Mouse (Mus musculus) heart, postnatal 36 days (tissue): ENCODE results near the gene Akap12. TPM values are rescaled to one million over a fixed set of nuclear protein-coding genes. Genes with fewer than 3 reads are reported as not detected.

Source experiments
- DNase-seq, 2 experiments: peaks; one replicate each; pipeline ENCODE4 v3.0.0; 2021 to 2022
- intact Hi-C: fragments of 180-260 bp; cut with DNase I; formaldehyde crosslinking; loops from one replicate; pipeline ENCODE4 v1.15.1; 2025
- total RNA-seq, 2 experiments: library from RNA; stranded (reverse); gene quantifications; 2 replicates each; pipeline ENCODE4 v1.2.3; 2021

Gene Akap12
- total RNA-seq, 2 experiments from 2014 or later = 21.8 to 26.0 TPM

DNA sequence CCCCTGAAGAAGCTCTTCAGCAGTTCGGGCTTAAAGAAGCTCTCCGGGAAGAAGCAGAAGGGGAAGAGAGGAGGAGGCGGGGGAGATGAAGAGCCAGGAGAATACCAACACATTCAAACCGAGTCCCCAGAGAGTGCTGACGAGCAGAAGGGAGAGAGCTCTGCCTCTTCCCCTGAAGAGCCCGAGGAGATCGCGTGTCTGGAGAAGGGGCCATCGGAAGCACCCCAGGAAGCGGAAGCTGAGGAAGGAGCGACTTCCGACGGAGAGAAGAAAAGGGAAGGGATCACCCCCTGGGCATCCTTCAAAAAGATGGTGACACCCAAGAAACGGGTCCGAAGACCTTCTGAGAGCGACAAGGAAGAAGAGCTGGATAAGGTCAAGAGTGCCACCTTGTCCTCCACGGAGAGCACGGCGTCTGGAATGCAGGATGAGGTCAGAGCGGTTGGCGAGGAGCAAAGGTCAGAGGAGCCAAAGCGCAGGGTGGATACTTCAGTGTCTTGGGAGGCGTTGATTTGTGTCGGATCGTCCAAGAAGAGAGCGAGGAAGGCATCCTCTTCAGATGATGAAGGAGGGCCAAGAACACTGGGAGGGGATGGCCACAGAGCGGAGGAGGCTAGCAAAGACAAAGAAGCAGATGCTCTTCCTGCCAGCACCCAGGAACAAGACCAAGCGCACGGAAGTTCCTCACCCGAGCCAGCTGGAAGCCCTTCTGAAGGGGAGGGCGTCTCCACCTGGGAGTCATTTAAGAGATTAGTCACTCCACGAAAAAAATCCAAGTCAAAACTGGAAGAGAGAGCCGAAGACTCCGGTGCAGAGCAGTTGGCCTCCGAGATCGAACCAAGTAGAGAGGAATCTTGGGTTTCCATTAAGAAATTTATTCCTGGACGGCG, 88.4 kb downstream of the Akap12 start:
- intact Hi-C loops = no loop called here
- no peak for DNase-seq

DNA sequence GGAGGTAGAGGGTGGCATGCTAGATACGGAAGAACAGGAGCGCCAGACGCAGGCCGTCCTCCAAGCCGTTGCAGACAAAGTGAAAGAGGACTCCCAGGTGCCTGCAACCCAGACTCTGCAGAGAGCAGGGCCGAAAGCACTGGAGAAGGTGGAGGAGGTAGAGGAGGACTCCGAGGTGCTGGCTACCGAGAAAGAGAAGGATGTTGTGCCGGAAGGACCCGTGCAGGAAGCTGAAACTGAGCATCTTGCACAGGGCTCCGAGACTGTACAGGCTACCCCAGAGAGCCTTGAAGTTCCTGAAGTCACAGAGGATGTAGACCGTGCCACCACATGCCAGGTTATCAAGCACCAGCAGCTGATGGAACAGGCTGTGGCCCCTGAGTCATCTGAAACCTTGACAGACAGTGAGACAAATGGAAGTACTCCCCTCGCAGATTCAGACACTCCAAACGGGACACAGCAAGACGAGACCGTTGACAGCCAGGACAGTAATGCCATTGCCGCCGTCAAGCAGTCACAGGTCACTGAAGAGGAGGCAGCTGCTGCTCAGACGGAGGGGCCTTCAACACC, 89.8 kb downstream of the Akap12 start:
- DNase-seq = no peak
- intact Hi-C loops = no loop called here

DNA sequence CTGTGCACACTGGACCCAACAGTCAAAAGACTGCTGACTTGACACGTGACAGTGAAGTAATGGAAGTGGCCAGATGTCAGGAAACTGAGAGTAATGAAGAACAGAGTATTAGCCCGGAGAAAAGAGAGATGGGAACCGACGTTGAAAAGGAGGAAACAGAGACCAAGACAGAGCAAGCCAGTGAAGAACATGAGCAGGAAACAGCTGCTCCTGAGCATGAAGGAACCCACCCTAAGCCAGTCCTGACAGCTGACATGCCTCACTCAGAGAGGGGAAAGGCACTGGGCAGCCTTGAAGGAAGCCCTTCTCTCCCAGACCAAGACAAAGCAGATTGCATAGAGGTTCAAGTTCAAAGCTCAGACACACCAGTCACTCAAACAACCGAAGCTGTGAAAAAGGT, 90.5 kb downstream of the Akap12 start:
- no peak for DNase-seq

GRCm38 (mm10) chr10:4357435-4357834, 91.3 kb downstream of the Akap12 start:
- no peak for DNase-seq
- intact Hi-C loops = no loop called here

More for the DNA sequence above, 90.5 kb downstream of the Akap12 start:
- intact Hi-C loops = no loop called here

GRCm38 (mm10) chr10:4364618-4365017, 98.4 kb downstream of the Akap12 start:
- DNase-seq = no peak
- intact Hi-C loops = no loop called here

DNA sequence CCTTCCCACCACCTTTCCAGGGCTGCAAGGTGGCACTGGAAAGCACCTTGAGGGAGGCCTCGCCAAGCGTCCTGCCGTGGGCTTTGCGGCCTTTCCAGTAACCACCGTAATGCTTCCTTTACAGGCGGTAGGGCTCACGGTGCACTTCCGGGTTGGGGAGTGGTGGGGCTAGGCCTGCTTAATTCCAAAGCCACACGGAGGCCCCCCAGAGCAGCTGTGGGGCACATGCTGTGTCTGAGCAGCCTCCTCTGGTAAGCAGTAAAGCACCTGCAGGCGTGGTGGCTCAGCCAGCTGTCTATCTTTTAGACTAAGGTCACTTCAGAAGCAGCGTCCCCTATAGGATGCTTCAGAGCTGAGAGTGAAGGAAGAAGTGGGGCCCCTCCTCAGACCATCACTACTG, 103.9 kb downstream of the Akap12 start:
- intact Hi-C loops = loop anchor here (10.0 kb wide), 1 partner anchor 835 kb away; no protein-coding TSS in a partner anchor
- no peak for DNase-seq

DNA sequence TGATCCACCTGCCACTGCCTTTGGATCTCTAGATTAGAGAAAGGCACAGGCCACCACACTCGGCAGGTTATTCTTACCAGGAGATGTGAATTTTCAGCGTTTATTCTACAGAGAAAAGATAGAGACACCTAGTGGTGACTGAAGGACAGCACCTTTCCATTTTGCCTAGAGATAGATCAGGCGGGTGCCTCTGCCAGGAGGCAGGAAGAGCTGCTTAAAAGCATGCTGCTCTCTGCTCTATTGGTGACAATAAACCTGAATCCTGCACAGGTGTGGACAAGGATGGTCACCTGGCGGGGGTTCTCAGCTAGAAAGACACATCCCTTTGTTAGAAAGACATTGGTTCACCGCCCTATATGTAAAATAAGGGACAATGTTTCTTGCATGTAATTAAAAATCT, 105.8 kb downstream of the Akap12 start:
- no peak for DNase-seq
- intact Hi-C loops = loop anchor here (1.0 to 10.0 kb wide), 2 partner anchors 376 to 837 kb away; no protein-coding TSS in a partner anchor

GRCm38 (mm10) chr10:4373558-4373957, 107.4 kb downstream of the Akap12 start:
- DNase-seq = no peak
- intact Hi-C loops = loop anchor here (10.0 kb wide), 1 partner anchor 839 kb away; no protein-coding TSS in a partner anchor

DNA sequence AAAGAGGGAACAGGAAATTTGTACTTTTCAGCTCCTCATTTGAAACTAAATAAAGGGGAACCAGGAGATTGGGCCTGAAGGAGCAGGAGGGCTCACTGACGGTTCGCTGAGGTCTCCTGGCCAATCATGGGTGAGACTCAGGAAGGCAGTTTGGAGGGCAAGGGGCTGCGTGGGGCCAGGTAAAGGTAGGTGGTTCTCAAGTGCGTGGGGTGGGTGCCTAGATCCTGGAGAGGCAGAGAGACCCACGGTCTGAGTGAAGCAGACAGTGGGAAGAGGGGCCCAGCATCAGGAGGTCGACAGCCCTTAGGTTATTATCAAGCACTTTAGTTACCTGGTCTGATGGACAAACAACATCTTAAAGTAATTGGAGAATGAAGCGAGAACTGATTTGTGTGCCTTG, 108.1 kb downstream of the Akap12 start:
- DNase-seq = no peak
- intact Hi-C loops = loop anchor here (10.0 kb wide), 1 partner anchor 839 kb away; no protein-coding TSS in a partner anchor

DNA sequence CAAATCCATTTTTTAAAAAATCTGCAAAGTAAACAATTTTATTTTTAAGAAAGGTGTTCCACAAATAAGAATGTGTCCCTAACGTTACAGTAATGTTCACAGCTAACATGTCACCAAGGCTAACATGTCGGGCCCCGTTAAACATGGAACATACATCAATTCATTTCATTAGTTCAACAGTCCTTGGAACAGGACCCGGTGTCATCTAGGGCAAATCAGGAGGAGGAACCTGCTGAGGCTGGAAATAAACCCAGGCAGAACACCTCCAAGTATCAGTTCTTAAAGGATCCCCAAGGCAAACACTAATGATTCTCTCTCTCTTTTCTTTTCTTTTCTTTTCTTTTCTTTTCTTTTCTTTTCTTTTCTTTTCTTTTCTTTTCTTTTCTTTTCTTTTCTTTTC, 108.6 kb downstream of the Akap12 start:
- intact Hi-C loops = loop anchor here (10.0 kb wide), 1 partner anchor 840 kb away; no protein-coding TSS in a partner anchor
- no peak for DNase-seq

DNA sequence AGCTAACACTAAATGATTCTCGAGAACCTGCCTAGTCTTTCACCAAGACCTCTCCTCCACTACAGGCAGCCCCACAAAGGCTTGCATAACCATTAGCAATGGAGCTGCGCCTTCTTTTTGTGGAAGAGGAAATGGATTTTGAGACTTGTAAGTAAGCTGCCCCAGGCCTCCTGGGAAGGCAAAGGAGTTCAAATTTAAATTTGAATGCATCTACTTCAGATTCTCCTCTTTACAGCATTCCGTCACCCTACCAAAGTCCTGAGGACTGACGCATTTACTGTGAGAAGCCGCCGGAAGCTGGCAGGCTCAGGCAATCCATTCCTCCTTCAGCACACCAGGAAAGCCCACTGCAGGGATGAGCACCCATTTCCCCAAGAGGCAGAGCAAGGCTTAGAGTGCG, 109.1 kb downstream of the Akap12 start:
- no peak for DNase-seq
- intact Hi-C loops = loop anchor here (10.0 kb wide), 1 partner anchor 840 kb away; no protein-coding TSS in a partner anchor

DNA sequence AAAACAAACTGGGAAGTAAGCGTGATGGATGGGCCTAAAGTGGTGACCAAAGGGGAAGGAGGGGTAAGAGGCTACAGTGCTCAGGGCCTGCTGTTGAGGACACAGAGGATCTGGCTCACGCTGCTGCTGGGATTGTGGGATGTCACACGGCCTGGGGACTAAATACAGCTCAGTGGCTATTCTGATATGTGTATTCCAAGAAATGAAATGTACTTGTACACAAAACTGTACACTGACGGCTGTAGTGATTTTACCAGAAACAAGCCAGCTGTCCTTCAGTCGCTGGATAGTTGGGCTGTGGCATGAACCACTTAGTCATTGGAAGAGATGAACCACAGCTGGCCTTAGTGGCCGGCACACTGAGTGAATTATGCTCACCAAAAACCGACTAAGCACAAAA, 110.3 kb downstream of the Akap12 start:
- intact Hi-C loops = loop anchor here (10.0 kb wide), 1 partner anchor 842 kb away; no protein-coding TSS in a partner anchor

DNA sequence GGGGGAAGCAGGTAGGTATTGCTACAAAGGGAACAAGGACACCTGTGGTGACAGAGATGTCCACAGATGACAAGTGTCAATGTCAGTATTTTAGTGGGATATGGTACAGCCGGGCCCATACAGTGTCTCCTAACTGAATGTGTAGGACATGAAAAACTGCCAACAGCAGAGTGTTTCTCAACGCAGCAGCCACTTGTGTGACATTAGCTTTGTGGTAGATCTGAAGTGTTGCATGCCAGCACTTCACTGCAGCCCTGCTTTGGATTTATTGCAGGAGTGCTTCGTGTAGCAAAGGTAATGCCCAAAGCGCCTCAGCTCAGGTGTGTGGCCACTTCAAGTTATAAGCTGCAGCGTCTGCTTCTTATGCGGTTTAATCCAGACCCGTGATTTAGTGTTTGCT, 110.8 kb downstream of the Akap12 start:
- intact Hi-C loops = loop anchor here (10.0 kb wide), 1 partner anchor 842 kb away; no protein-coding TSS in a partner anchor
- no peak for DNase-seq

More for the DNA sequence above, 110.3 kb downstream of the Akap12 start:
- DNase-seq = peak in 1 of 2 experiments; percentile 27

DNA sequence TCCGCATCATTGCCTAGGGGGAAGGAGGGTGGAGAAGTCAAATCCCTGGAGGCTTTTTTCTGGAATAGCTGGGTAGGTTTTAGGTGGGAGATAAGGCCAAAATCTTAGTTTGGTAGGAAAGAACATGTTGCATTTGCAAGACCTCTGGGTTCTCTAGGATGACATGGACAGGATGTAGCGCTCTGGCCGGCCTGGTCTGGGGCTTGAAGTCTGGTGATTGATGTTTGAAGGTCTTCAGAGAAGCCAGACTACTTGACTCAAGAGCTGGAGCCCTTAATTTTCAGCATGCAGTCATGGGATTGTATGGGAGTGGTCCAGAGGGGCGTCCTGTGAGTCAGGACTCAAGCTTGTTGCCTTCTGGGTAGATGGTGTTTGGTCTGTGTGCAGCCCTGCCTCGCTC, 114.6 kb downstream of the Akap12 start:
- no peak for DNase-seq
- intact Hi-C loops = no loop called here

DNA sequence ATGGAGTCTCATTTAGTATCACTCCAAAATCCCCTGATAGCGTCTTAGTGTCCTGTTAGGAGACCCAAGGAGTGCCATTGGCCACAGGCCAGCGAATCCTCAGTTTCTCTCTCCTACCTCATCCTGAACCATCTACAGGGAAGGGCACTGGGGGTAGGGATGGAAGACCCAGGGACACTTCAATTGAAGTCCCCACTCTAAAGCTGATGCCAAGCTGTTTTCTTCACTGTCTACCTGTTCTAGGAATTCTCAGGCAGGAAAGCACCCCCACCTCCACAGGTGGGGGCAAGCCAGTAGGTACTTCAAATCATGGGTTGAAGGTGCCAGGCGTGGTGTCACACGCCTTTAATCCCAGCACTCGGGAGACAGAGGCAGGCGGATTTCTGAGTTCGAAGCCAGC, 118.1 kb downstream of the Akap12 start:
- no peak for DNase-seq
- intact Hi-C loops = no loop called here

GRCm38 (mm10) chr10:4386609-4387591, 120.7 kb downstream of the Akap12 start:
- DNase-seq = peak; percentile 93
- intact Hi-C loops = no loop called here

DNA sequence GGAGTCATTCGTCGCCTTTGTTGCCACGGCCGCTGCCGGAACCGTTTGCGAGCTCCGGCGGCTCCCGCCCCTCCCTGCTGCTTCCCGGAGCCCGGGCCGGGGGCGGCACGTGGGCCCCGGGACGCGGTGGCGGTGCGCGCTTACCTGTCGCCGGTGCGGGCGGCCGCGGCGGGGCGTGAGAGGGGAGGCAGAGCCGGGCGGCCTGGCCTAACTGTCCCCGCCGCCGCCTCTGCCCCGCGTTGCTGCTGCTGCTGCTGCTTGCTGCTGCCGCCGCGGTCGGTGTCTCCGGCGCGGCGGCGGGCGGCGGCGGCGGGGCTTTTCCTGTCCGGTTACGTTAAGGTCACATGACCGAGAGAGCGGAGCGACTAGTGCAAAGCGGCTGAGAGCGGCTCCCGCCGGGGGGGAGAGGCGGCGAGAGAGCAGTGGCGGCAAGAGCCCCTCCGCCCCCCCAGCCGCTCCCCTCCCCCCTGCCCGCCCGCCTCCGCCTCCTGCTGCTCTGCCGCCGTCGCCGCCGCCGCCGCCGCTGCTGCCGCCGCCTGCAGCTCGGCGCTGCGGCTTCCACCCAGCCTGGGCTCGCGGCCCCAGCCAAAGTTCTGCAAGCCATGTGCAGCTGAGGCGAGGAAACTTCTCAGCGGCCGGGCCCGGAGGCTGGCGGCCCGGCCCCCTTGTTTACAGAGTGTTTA, 121.7 kb downstream of the Akap12 start, which contains the start of gene Zbtb2:
TSS of gene Zbtb2 (minus strand) at position 408 of the 683 bp plus-strand sequence.
- peak; percentile 64 to 70 for DNase-seq
- intact Hi-C loops = no loop called here

DNA sequence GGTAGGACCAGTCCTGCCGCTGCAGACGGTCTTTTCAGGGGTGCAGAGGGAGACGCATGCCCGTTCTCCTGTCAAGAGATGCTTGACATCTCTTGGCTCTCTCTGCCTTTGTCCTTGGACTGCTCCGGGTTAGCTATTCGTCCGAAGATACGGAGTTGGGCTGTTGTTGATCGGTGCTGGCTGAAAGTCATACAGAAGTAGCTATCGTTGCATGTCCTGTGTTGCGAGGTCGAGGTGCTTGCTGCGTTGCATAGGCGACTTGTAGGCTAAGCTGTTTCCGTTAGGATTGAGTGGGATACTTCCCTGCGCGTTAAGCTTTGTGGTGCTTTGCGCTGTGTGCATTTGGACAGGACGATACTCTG, 122.2 kb downstream of the Akap12 start:
- intact Hi-C loops = no loop called here
- no peak for DNase-seq

GRCm38 (mm10) chr10:4389036-4389435, 122.9 kb downstream of the Akap12 start:
- DNase-seq = no peak
- intact Hi-C loops = no loop called here
